Mouse (Mus musculus): ENCODE measurements around the gene Exoc7. TPM values are rescaled to one million over a fixed set of nuclear protein-coding genes. Genes with fewer than 3 reads are reported as not detected.

The Exoc7 gene
- polyA plus RNA-seq (2017; shearing (Covaris generic)), result 10 to 100 TPM; 70.3 to 96.0 (median 70.6) TPM

DNA sequence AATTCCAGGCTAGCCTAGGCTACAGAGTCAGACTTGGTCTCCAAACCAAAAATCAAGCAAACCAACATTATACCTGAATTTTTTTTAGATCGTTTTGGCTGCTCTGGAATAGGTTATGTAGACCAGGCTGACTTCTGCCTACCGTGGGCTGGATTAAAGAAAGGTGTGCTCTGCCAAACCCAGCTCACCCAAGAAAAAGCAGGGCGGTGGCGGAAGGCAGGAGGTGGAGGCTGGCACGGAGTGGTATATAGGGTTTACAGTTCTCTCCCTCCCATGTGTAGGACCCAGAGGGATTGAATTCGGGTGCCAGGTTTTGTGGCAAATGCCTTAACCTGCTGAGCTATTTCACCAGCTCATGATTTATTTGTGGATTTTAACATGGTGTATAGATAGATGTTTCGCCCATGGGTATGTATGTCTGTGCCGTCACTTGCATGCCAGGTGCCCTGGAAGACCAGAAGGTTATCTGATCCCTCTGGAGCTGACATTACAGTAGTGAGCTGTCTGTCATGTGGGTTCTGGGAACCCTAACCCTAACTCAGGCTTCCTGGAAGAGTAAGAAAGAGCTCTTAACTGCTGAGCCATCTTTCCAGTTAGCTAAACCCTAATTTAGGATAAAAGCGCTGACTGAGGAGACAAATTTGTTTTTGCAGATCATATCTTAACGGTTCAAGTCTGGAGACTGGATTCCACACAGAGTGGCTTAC lies at the start of gene Exoc7:
Exoc7 (minus strand) TSS at position 215 of the 707 bp plus-strand sequence.
- no peak for ATAC-seq

- no peak for ATAC-seq
These were observed 47.5 kb upstream of the Exoc7 start for GRCm38 (mm10) chr11:116354521-116354920.

GRCm38 (mm10) chr11:116353535-116353934 lies 46.5 kb upstream of the Exoc7 start:
- no peak for ATAC-seq

- no peak for ATAC-seq
These were observed 44.3 kb upstream of the Exoc7 start for GRCm38 (mm10) chr11:116351294-116351693.

DNA sequence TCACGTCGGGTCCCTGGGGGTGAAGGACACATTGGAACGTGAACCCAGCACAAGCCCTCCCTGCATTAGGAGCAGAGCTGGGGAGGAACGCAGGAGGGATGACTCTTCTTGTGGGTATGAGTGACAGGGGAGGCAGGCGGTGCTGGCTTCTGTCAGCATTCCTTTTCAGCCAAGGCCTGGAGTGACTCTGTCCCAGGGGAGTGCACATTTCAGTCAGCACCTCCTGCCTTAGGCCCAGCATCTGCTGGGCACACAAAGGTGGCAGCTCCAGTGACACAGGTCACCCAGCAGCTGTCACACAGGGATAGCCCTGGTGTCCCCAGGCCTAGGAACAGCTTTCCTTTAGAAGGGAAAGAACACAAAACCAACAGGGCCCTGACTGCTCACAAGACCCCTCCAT lies 40.9 kb upstream of the Exoc7 start:
- ATAC-seq, result no peak

GRCm38 (mm10) chr11:116347012-116347411 lies 40.0 kb upstream of the Exoc7 start:
- ATAC-seq, result no peak

GRCm38 (mm10) chr11:116342069-116342791 lies 35.2 kb upstream of the Exoc7 start:
- no peak for ATAC-seq

GRCm38 (mm10) chr11:116337531-116337930 lies 30.5 kb upstream of the Exoc7 start:
- ATAC-seq, result no peak

DNA sequence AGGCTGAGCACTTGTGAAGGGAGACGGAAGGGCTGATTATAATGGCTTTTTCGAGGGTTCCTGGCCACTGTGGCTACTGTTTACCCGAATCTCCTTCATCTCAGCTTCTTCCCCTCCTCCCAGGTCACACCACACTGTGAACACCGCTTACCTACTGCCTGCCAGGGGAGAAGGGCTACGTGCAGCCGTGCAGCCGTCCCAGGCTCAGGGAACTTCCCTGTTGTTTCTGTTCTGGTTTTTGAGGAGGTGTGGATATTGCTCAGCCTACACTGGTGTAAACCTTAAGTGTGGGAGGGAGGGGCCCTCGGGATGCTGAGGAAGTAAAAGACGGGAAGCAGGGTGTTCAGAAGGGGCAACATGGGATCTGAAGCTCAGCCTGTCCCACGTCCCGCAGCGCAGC lies 30.0 kb upstream of the Exoc7 start:
- ATAC-seq, result no peak

GRCm38 (mm10) chr11:116336393-116336792 lies 29.4 kb upstream of the Exoc7 start:
- no peak for ATAC-seq

DNA sequence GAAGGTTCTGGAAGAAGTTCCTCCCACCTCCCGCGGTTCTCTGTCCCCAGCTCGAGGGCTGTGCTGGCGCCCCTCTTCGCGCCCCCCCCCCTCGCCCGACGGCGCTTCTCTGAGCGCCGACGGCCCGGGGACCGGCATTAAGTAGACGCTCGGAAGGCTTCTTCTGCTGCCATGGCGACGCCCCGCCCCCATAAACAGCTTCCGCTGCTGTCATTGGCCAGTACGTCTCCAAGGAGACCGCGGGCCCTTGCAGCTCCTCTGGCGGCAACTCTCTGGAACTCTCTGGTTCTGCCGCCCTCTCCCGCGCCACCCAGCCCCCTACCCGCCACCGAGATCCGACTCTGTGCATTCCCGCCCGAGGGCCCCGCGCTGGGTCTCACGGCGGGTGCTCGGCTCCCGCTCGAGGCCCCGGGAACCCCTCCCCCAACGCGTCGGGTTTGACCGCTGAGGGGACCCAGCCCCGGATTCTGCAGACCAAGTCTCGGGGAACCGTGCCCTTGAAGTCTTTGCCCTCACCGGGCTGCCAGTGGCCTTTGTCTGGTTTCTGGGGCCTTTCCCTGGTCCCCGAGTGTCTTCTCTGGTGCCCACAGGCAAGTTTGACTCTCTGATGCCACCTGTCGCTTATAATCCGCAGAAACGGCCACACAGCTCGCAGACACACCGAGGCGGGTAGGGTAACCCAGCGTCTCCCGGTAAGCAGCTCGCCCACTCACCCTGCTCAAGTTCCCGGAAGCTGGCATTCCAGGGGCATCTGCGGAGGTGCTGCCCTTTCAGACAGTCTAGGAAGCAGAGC lies 28.4 kb upstream of the Exoc7 start, which contains the start of gene Foxj1:
Foxj1 (minus strand) TSS at position 156 of the 793 bp plus-strand sequence.
- peak; percentile 97 for ATAC-seq

DNA sequence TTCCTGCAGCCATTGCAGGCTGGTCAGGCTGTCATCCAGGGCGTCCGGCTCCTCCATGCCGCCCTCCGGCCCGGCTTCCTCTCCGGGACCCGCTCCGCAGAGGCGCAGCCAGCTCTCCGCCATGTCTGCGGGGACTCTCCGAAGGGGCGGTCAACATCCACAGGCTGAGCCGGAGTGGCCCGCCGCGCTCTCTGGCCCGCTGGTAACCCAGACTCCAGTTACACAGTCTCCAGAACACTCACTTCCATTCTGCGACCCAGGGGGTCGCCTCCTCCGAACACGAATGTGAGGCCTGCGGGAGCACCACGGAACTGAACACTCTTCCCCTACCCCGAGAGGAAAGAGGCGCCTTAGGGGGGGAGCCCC lies 27.4 kb upstream of the Exoc7 start:
- no peak for ATAC-seq

DNA sequence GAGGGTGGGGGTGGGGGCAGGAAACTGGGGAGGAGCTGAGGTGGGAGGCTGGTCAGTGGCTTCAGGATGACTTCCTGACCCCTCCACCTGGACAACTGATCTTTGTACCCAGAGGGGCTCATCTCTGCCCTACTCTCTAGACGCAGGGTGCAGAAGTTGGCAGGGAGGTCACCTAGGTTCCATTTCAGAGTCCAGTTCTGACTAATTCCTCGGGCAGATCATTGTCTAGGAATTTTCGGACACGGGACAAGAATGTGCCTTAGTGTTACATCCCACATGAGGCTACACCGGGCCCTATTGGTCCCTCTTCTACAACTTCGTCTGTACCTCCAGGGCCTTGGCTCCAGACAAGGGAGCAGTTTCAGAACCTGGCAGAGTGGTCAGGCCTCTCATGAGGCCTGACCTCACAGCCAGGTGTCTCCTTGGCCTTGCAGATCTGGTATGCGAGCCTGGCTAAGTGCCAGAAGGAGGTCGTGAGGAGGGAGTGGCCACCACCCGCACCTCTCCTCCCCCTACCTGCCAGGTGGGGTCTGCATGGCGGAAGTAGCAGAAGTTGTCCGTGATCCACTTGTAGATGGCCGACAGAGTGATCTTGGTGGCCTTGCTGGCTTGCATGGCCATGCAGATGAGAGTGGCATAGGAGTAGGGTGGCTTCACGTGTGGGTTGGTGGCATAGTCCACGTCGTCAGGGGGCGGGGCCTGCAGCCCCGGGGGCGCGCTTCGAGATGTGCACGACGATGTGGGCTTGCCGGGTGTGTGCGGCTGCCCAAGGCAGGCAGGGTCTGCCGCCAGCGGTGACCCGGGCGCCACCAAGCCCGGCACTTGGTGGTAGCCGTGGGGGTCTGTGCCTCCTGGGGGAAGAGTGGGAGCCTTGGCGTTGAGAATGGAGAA lies 26.7 kb upstream of the Exoc7 start:
- ATAC-seq, result no peak

DNA sequence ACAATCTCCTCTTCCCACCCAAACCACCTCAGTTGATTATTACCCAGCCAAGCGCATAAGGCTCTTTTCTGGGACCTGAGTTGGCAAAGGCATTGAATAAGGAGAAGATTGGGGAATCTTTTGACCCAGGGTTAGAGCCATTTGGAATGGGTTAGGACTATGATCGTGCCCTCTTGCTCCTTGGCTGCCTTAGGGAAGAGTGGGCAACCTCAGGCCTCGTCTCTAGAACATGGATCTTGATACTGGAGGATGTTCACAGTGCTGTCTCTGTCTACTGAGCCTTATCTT lies 25.9 kb upstream of the Exoc7 start:
- no peak for ATAC-seq

DNA sequence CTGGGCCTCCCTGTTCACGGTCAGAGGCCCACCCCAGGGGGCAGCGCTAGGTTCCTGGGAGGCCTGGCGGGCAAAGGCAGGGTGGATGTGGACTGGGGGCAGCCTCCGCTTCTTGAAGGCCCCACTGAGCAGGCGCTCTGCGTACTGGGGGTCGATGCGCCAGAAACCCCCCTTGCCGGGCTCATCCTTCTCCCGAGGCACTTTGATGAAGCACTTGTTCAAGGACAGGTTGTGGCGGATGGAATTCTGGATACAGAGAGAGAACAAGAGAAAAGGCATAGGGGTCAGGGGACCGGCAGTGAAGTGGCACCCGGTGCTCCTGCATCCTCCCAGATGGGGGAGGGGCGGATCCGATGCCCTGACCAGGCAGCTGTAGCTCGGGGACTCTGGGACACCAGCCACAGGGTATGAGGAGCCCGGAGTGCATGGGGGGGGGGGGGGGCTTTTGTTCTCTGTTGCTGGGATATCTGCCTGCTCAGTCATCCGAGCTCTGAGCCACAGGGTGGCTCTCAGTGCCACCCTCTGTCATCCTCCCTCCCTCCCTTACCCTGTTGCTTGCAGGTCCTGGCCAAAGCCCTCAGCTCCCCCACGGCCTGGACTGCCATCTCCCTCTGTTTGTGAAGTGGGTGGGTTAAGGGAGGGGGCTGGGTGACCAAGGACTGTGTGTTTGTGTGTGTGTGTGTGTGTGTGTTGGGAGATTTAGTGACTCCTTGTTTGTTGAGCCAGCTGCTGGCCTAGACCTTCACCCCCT lies 25.4 kb upstream of the Exoc7 start:
- no peak for ATAC-seq

GRCm38 (mm10) chr11:116330211-116330518 lies 23.1 kb upstream of the Exoc7 start:
- no peak for ATAC-seq

DNA sequence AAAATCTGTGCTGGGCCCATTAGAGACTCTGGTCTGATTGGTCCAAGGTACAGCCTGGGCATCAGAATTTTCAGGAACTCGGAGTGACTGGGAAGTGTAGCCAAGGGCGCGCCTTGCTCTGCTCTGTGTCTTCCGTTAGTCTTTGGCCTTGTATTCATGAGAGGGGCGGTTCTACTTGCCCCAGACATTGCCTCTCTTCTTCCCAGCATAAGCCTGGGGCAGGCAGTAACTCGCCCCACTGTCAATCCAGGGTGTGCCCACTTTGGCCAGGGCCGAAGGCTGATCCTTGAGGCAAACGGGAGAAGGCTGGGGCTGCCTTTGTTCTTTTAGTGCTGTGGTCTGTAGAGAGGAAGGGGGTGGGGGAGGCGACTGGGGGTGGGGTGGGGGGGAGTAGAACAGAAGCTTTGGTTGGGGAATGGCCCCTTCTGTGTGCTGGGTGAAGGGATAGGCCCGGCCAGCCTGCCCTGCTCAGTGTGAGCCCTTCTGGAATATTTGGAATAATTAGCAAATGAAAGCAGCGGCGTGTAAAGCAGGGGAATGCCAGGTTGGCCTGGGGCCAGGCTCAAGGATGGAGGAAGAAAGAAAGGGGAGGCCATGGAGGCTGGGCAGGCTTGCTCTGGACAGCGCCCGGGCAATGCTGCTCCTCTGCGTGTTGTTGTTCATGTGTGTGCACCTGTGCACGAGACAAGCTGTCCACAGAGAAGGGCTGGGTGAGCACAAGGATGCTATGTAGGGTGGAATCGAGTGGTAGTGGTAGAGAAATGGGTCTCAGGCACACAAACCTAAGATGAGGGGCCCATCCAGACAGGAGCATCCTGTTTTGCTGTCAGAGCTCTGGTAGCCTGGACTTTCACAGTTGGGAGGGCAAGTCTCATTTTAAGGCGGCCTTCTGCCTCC lies 22.5 kb upstream of the Exoc7 start:
- no peak for ATAC-seq

DNA sequence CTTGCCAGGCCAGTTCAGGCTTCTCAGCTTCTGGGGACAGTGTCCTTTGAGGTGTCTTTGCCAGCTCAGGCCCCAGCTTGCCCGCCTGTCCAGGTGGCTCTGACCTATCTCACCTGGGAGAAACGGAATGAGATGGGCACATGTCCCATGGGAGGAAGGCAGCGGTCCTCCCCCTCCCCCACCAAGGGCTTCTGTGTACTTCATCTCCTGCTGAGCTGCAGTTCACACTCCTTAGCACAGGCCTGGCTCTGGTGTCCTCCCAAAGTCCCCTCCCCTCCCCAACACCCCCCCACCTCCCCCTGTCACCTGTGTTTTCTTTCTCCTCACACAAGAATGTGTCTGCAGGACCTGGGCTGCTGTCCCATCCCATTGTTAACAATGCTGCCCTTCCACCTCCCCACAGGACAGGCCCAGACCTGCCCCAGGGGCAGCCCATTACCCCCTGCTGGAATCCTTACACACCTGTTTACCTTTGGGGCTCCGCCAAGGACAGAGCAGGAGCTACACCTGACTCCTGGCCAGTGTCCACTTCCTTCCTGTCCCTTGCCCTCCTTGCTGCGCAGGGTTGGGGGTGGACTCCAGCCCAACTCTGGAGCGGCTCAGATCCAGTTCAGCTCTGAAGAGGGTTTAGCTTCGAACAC lies 20.1 kb upstream of the Exoc7 start:
- no peak for ATAC-seq

- peak; percentile 67 for ATAC-seq
These were observed 12.0 kb upstream of the Exoc7 start for GRCm38 (mm10) chr11:116318719-116319659.
